Mouse (Mus musculus): ENCODE measurements around the gene Casz1.

DNA sequence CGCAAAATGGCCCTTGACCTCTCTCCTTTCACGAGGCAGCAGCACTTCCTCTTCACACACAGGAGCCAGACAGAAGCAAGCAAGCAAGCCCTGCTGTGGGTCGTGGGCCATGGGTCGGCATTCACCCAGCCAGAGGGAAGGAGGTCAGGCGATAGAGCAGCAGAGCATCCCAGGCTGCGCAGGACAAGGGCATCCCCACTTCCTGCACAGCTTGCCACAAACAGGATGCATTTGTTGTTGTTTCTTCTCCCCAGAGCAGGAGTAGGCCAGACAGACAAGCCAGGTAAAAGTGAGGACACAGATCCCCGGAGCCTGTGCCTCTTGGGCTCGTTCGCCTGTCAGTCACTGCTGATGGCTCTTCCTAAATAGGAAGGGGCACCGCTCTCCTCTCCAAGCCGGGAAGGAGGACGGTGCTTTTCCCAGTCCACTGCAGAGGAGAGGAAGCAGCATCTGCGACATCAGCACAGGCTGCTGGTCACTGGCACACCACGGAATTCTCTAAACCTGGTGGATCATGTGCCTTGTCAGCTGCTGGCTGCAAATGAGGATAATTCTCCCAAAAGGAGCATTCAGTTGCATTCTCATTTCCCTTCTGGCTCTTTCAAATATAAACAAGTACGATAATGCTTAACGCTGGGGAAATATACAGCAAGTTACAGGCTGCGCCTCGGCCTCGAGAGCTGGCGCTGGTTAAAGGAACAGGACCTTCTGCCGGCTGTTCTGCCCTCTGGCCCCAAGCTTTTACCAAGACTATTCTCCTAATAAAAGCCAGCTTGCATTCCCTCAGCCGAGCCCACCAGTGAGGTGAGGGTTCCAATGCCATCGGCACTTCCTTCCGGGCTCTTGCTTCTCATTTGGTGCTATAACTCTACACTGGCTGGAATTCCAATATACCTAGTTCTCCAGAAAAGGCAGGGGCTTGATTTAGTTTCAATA lies 181.6 kb downstream of the Casz1 start:
- no peak for TF ChIP-seq CTCF (IDR thresholded peaks at IDR 0.05; ENCODE audit: low read depth, low read length)
- TF ChIP-seq POLR2A (IDR thresholded peaks at IDR 0.05; ENCODE audit: borderline replicate concordance, low read depth, low read length), result no peak
